Mouse (Mus musculus) C2C12 (cell line): ENCODE data around the gene Tmem221.

Experiments used
- CEBPB ChIP-seq: IDR thresholded peaks from one replicate; pipeline ENCODE4 v1.6.1; 2011; ENCODE audit warnings: low read depth, mild to moderate bottlenecking, control low read depth, moderate library complexity
- CTCF ChIP-seq: IDR thresholded peaks from one replicate; pipeline ENCODE4 v1.5.1; 2011; ENCODE audit not compliant: control insufficient read depth, insufficient read depth, insufficient read length
- FOSL1 ChIP-seq: IDR thresholded peaks from one replicate; pipeline ENCODE4 v1.8.0; 2011; ENCODE audit warnings: mild to moderate bottlenecking, low read length; ENCODE audit not compliant: poor library complexity, insufficient read depth, severe bottlenecking
- MAX ChIP-seq: IDR thresholded peaks from one replicate; pipeline ENCODE4 v1.6.1; 2011; ENCODE audit warnings: mild to moderate bottlenecking, control low read depth
- MYOD1 ChIP-seq: IDR thresholded peaks from one replicate; pipeline ENCODE4 v1.6.1; 2011; ENCODE audit warnings: low read depth; ENCODE audit not compliant: control insufficient read depth, insufficient read length
- MYOG ChIP-seq: IDR thresholded peaks from one replicate; pipeline ENCODE4 v1.6.1; 2011; ENCODE audit not compliant: control insufficient read depth, insufficient read length; ENCODE audit errors: extremely low read depth
- USF1 ChIP-seq: IDR thresholded peaks from one replicate; pipeline ENCODE4 v1.6.1; 2011; ENCODE audit warnings: low read depth, mild to moderate bottlenecking, control low read depth, moderate library complexity

DNA sequence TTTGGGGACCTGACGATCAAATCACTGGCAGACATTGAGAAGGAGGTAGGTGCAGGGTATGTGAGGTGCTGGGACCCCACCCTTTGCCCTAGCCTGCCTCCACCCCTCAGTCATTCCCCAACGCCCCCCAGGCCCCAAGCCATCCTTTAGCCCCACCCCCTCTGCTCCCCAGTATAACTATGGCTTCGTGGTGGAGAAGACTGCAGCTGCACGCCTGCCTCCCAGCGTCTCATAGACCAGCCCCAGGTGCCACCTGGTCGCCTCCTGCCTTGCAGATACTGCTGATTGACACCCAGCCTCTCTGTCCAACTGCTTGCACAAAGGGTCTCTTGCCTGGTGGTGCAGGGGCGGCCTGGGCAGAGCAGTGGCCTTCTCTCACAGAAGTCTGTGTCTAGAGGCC is 11.1 kb downstream of the Tmem221 start:
- TF ChIP-seq CTCF (no peak), MAX (no peak), CEBPB (no peak), MYOG (no peak), USF1 (no peak), MYOD1 (no peak), FOSL1 (no peak)
